Mouse (Mus musculus) CH12F3 (cell line): ENCODE measurements around the gene Nkapd1.
"Not testable (repeated sequence)": the region's sequence is repeated elsewhere in the genome, so short reads cannot be mapped to it uniquely, and the experiment has no call there.

Experiments
- in situ Hi-C: fragments of 300-500 bp; cut with MboI; formaldehyde crosslinking; loops from 2 replicates; pipeline ENCODE4 v1.14.3; 2020; ENCODE audit warnings: low sequenced_read_pairs

Nkapd1 gene

GRCm38 (mm10) chr9:50616766-50617603 is at the start of gene Nkapd1, which contains the start of gene Pih1d2:
Gene Nkapd1 (minus strand): TSS chr9:50617464.
Gene Pih1d2 (plus strand): TSS chr9:50617321.
- in situ Hi-C loops: no loop called here

- in situ Hi-C loops: no loop called here
Measured at GRCm38 (mm10) chr9:50666442-50666841, 49.2 kb upstream of the Nkapd1 start.

GRCm38 (mm10) chr9:50664826-50665225 is 47.6 kb upstream of the Nkapd1 start:
- in situ Hi-C loops: no loop called here

GRCm38 (mm10) chr9:50660431-50660830 is 43.2 kb upstream of the Nkapd1 start:
- in situ Hi-C loops: no loop called here

GRCm38 (mm10) chr9:50659392-50660217 is 42.3 kb upstream of the Nkapd1 start, which contains the start of gene Dlat:
Gene Dlat (minus strand): TSS chr9:50659780.
- in situ Hi-C loops: no loop called here

- in situ Hi-C loops: no loop called here
Measured at GRCm38 (mm10) chr9:50658941-50659388, 41.7 kb upstream of the Nkapd1 start.

GRCm38 (mm10) chr9:50658391-50658790 is 41.1 kb upstream of the Nkapd1 start:
- in situ Hi-C loops: no loop called here

GRCm38 (mm10) chr9:50650503-50650902 is 33.2 kb upstream of the Nkapd1 start:
- in situ Hi-C loops: no loop called here

GRCm38 (mm10) chr9:50646826-50647370 is 29.6 kb upstream of the Nkapd1 start:
- in situ Hi-C loops: no loop called here

GRCm38 (mm10) chr9:50634270-50634669 is 17.0 kb upstream of the Nkapd1 start:
- in situ Hi-C loops: no loop called here

GRCm38 (mm10) chr9:50633059-50633458 is 15.8 kb upstream of the Nkapd1 start:
- in situ Hi-C loops: no loop called here

GRCm38 (mm10) chr9:50632016-50632688 is 14.9 kb upstream of the Nkapd1 start:
- in situ Hi-C loops: no loop called here

GRCm38 (mm10) chr9:50630903-50631302 is 13.6 kb upstream of the Nkapd1 start:
- in situ Hi-C loops: not testable (repeated sequence)

GRCm38 (mm10) chr9:50617794-50618330 is 598 bp upstream of the Nkapd1 start:
- in situ Hi-C loops: no loop called here

- in situ Hi-C loops: no loop called here
Measured at GRCm38 (mm10) chr9:50616161-50616560, 1.1 kb downstream of the Nkapd1 start.

- in situ Hi-C loops: no loop called here
Measured at GRCm38 (mm10) chr9:50612115-50612514, 5.1 kb downstream of the Nkapd1 start.

GRCm38 (mm10) chr9:50604338-50604737 is 12.9 kb downstream of the Nkapd1 start:
- in situ Hi-C loops: no loop called here

GRCm38 (mm10) chr9:50603998-50604324 is 13.3 kb downstream of the Nkapd1 start:
- in situ Hi-C loops: no loop called here

GRCm38 (mm10) chr9:50603189-50603997 is 13.9 kb downstream of the Nkapd1 start, which contains the start of the genes Sdhd and Timm8b:
Gene Sdhd (minus strand): TSS chr9:50603812.
Gene Timm8b (plus strand): TSS chr9:50603910.
- in situ Hi-C loops: no loop called here
